Mouse (Mus musculus) gastrocnemius, postnatal 36 days (tissue): ENCODE measurements around the gene Fbl. TPM values are rescaled to one million over a fixed set of nuclear protein-coding genes. Genes with fewer than 3 reads are reported as not detected.

Experiments
- total RNA-seq, 2 experiments: library from RNA; stranded (reverse); gene quantifications; 2 replicates each; pipeline ENCODE4 v1.2.3; 2021

The Fbl gene
- total RNA-seq, 2 experiments from 2014 or later: 18.8 to 22.9 TPM

Other genes with a start within 250 kb of the Fbl start
- gene Zfp974, start 240.2 kb upstream of the Fbl start, total RNA-seq: 1 to 10 TPM; 3.2 to 3.5 TPM
- 1 to 10 TPM; 6.0 to 6.9 TPM for gene Zfp780b, start 190.5 kb upstream of the Fbl start, total RNA-seq
- gene Zfp850, start 155.6 kb upstream of the Fbl start, total RNA-seq: under 1 TPM; 0.23 to 0.44 TPM
- 100 to 1,000 TPM in 1 of 2 experiments, 10 to 100 TPM in 1; 99.1 to 100 TPM for gene Psmc4, start 119.6 kb upstream of the Fbl start, total RNA-seq
- gene Fcgbp, start 98.5 kb upstream of the Fbl start, total RNA-seq: under 1 TPM in 1 of 2 experiments, not detected in 1; 0.13 TPM
- gene 9530053A07Rik, start 40.2 kb upstream of the Fbl start, total RNA-seq: not detected
- gene Dyrk1b, start 9.8 kb downstream of the Fbl start, total RNA-seq: 10 to 100 TPM; 82.4 to 90.6 TPM
- 1 to 10 TPM; 4.9 to 6.3 TPM for gene Eid2, start 98.2 kb downstream of the Fbl start, total RNA-seq
- gene Eid2b, start 108.0 kb downstream of the Fbl start, total RNA-seq: 1 to 10 TPM; 5.2 to 5.9 TPM
- gene Selenov, start 121.5 kb downstream of the Fbl start, total RNA-seq: not detected
- not detected for gene Dll3, start 132.5 kb downstream of the Fbl start, total RNA-seq
- 10 to 100 TPM; 41.9 to 42.5 TPM for gene Timm50, start 142.4 kb downstream of the Fbl start, total RNA-seq
- gene Supt5, start 169.0 kb downstream of the Fbl start, total RNA-seq: 10 to 100 TPM; 52.0 to 61.4 TPM
- 100 to 1,000 TPM; 298 to 415 TPM for gene Rps16, start 180.9 kb downstream of the Fbl start, total RNA-seq
- 1 to 10 TPM; 4.7 to 7.8 TPM for gene Plekhg2, start 202.9 kb downstream of the Fbl start, total RNA-seq
- gene Zfp36, start 210.5 kb downstream of the Fbl start, total RNA-seq: 10 to 100 TPM in 1 of 2 experiments, 1 to 10 TPM in 1; 6.1 to 20.5 TPM
- gene Med29, start 223.0 kb downstream of the Fbl start, total RNA-seq: 10 to 100 TPM; 19.1 to 22.1 TPM
- gene Paf1, start 223.2 kb downstream of the Fbl start, total RNA-seq: 10 to 100 TPM; 27.0 to 27.6 TPM